Mouse (Mus musculus): ENCODE data around the gene Arhgap30.

The Arhgap30 gene

GRCm38 (mm10) chr1:171378298-171378697 lies 10.5 kb upstream of the Arhgap30 start:
- no peak for DNase-seq

GRCm38 (mm10) chr1:171379935-171380599 lies 8.7 kb upstream of the Arhgap30 start:
- peak; percentile 77 for DNase-seq

DNA sequence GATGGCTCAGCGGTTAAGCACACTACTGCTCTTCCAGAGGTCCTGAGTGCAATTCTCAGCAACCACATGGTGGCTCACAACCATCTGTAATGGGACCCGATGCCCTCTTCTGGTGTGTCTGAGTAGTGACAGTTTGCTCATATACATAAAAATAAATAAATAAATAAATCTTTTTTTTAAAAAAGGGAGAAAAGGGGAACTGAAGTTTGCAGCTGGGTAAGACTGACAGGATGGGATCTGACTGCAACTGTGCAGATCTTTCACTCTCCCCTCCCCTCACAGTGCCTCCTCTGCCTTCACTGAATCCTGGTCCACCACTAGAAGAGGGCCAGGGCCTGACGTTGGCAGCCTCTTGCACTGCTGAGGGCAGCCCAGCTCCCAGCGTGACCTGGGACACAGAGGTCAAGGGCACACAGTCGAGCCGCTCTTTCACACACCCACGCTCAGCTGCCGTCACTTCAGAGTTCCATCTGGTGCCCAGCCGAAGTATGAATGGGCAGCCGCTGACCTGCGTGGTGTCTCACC lies 6.6 kb upstream of the Arhgap30 start:
- no peak for DNase-seq

DNA sequence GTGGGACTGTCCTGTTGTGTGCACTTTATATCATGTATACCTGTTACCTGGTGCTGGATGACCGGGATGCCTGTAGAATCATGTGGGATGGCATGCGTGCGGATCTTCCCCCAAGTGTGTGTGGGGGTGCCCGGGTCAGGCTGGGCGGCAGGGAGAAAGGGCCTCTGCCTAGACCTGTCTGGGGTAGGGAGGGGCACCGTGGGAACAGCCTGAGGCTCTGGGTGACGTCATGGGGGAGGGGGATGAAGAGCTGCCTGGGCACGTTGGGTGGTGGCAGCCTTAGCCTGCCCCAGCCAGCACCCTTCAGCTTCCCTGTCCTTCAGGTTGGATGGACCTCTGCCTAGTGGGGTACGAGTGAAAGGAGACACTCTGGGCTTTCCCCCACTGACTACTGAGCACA lies 4.4 kb upstream of the Arhgap30 start:
- no peak for DNase-seq

- no peak for DNase-seq
These were observed 3.6 kb upstream of the Arhgap30 start for GRCm38 (mm10) chr1:171385171-171385570.

GRCm38 (mm10) chr1:171387099-171387498 lies 1.7 kb upstream of the Arhgap30 start:
- DNase-seq = no peak

DNA sequence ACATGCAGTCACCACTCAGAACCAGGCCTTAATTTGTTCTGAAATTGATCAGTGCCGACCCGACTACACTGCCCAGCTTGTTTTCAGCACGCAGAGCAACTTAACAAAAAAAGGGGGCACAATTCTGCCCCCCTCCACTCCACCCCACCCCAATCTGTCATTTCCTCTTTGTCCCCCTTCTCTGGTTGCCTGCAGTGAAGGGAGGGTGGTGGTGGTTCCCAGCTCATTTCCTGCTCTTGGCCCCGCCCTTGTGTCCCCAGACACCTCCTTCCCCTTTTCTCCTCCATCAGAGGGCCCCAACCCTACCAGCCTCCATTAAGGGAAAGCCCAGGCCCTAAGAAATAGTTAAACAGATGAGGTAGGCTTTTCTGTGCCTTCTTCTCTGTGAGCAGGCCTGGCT lies 1.3 kb downstream of the Arhgap30 start:
- peak; percentile 54 for DNase-seq

- DNase-seq = no peak
These were observed 13.1 kb downstream of the Arhgap30 start for GRCm38 (mm10) chr1:171401821-171402220.

GRCm38 (mm10) chr1:171402991-171403390 lies 14.2 kb downstream of the Arhgap30 start:
- DNase-seq = no peak

GRCm38 (mm10) chr1:171407263-171407662 lies 18.5 kb downstream of the Arhgap30 start:
- no peak for DNase-seq

DNA sequence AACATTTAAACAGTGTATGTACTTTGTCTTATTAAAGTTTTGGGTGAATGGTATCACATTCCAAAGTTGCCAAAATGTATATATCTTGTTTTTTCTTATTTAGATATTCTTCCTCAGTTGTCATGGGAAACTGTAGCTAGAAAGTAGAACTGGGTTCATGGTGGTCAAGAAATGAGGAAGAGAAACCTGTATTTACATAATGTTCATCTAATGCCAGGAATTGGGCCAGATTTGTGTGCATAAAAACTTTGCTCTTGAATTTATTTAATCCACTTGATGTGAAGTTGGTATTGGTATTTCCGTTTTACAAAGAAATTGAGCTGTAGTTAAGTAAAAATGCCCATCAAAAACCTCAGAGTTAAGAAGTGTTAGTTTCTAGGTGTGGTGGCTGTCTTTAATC lies 21.5 kb downstream of the Arhgap30 start:
- DNase-seq = no peak

DNA sequence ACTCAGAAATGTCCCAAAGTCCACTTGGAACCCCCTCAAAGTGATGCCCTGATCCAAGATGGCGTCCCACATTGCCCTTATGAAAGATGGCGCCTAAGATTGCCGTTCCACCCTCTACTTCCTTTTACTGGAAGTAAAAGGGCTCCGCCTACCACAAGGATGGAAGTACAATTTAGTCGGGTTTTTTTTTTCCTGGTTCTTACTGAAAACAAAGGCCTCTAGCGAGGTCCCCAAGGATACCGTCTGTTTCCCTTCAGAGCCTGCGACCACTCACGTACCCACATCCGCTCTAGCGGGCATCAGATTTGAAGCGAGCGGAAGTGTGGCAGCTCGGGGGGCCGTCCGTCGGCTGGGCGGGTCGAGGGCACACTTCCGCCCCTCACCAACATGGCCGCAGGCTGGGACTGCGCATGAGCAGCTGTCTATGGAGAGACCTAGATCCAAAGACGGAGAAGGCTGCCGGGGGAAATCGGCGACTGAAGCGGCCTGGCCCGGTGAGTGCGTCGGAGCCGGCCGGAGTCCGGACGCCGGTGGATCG lies 22.3 kb downstream of the Arhgap30 start, which contains the start of gene Usf1:
Usf1 (plus strand) TSS at position 367 of the 538 bp plus-strand sequence.
- DNase-seq = peak; percentile 96

- DNase-seq = no peak
These were observed 22.8 kb downstream of the Arhgap30 start for GRCm38 (mm10) chr1:171411492-171411941.

DNA sequence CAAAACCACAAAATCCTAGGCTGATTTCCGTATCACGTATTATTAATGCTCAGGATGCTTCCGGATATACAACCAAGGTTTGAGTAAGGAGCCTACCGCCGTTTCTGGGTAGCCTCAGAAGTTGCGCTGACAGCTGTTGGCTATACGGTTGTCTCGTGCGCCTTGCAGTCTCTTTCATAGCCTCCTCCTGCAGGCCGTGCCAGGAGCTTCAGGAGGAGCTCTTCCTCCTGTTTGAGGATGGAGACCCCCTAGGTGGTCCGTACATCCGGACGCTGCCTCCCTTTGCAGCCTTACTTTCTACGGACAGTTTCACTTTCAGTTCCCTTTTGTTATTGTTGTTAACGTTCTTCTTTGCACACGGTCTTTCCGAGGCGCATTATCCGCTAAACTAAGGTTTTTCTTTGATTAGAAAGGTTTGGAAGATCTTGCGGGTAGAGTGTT lies 23.3 kb downstream of the Arhgap30 start:
- no peak for DNase-seq

- peak; percentile 55 for DNase-seq
These were observed 23.7 kb downstream of the Arhgap30 start for GRCm38 (mm10) chr1:171412446-171412845.

DNA sequence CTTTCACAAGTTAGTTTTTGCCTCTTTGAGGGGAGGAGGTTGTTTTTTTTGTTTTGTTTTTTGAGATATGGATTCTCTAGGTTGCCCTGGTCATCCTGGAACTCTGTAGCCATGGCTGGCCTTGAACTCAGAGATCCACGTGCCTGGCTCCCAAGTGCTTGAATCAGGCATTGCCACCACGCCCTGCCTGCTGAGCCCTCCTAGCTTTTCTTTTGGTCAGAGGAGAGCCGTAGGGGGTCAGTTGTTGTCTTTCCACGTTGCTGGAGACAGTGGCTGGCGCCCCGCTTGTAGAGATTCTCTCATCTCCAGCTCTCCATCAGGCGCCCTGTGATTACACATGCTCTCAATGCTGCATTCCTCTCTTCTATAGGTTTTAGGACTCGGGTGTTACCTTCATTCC lies 24.9 kb downstream of the Arhgap30 start:
- DNase-seq = no peak

GRCm38 (mm10) chr1:171418660-171419059 lies 29.9 kb downstream of the Arhgap30 start, which contains the start of gene Tstd1:
Gene Tstd1, plus strand, starts transcription at chr1:171418872.
- DNase-seq = no peak

DNA sequence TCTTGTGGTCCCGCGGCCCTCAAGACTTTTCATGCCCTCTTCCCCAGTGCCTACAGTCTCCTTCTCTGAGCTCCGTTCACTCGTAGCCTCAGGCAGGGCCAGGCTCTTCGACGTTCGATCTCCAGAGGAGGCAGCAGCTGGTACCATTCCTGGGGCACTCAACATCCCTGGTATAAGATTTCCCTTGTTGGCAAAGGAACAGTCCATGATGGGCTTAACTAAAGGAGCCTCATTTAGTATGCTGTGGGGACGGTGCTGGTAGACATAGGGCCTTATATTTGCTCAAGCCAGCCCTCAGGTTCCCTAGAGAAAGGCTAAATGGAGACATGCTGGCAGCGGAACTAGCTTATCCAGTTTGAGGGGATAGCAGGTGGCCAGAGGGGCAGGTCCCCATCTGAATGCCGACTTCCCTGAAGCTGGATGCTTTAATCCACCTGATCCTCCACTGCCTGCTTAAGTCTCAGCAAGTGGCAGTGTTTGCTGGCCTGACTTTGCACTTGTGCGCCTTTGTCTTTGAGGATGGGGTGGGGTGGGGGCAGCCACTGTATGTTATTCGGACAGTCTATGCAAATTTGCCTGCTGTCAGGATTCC lies 30.6 kb downstream of the Arhgap30 start:
- DNase-seq = no peak

DNA sequence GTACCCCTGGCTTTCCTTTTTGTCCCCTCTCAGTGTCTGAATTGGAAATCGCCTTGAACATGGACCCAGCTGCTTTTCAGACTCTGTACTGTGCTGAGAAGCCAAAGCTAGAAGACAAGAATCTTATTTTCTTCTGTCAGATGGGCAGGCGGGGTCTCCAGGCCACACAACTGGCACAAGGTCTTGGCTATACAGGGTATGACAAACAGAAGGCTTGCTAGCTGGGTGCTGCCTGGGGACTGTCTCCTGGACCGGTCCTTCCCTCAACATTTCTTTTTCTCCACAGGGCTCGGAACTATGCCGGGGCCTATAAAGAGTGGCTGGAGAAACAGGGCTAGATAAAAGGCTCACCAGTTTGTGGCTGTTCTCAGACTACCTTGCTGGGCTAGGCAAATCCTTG lies 31.2 kb downstream of the Arhgap30 start:
- DNase-seq = no peak

GRCm38 (mm10) chr1:171422504-171423095 lies 33.8 kb downstream of the Arhgap30 start:
- no peak for DNase-seq

DNA sequence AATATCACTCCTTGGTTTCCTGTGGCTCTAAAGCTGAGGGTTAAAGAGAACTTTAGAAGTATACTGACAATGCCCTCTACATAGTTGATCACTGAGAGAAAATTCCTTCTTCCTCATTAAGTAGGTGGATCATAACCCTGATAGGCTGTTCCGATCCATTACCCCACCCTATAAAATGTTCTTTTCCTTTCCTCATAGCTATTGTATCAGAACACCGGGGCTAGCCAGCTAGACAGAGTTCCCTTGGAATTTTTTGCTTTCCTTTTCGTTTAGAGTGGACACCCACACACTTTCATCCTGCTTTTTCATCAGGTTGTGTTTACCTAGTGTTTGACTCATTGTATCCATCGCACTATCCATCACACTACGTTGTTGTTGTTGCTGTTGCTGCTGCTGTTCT lies 35.9 kb downstream of the Arhgap30 start:
- DNase-seq = no peak

GRCm38 (mm10) chr1:171425126-171425525 lies 36.4 kb downstream of the Arhgap30 start:
- DNase-seq = no peak

GRCm38 (mm10) chr1:171432158-171432557 lies 43.4 kb downstream of the Arhgap30 start:
- DNase-seq = no peak
